Mouse (Mus musculus) liver, postnatal 0 days (tissue): Measurements from ENCODE around the gene Opa3. TPM values are rescaled to one million over a fixed set of nuclear protein-coding genes. Genes with fewer than 3 reads are reported as not detected.

ENCODE experiments used
- ATAC-seq: fragments of 200-750 bp; cut with Nextera tagmentation; 2 replicates; pipeline ENCODE4 v1.8.0; 2017; ENCODE audit warnings: mild to moderate bottlenecking, moderate library complexity
- DNase-seq: peaks from one replicate; pipeline ENCODE4 v3.0.0-alpha.2; 2016
- H3K27ac ChIP-seq: fragments of 300-500 bp; sonication (generic); 2 replicates; pipeline ENCODE4 v1.5.1; 2014; ENCODE audit warnings: antibody characterized with exemption, moderate library complexity, mild to moderate bottlenecking, low read depth
- H3K27me3 ChIP-seq: fragments of 300-500 bp; sonication (generic); 2 replicates; pipeline ENCODE4 v1.6.1; 2014; ENCODE audit warnings: low read length, control low read depth, mixed read lengths; ENCODE audit not compliant: insufficient read depth
- H3K36me3 ChIP-seq: fragments of 300-500 bp; sonication (generic); replicated peaks from 2 replicates; pipeline ENCODE4 v1.6.1; 2014; ENCODE audit warnings: mild to moderate bottlenecking, control low read depth, low read length, moderate library complexity, mixed read lengths; ENCODE audit not compliant: insufficient read depth
- H3K4me1 ChIP-seq: fragments of 300-500 bp; sonication (generic); 2 replicates; pipeline ENCODE4 v1.6.1; 2014; ENCODE audit warnings: antibody characterized with exemption, mild to moderate bottlenecking, control low read depth; ENCODE audit not compliant: insufficient read depth
- H3K4me2 ChIP-seq: fragments of 300-500 bp; sonication (generic); 2 replicates; pipeline ENCODE4 v1.6.1; 2014; ENCODE audit warnings: low read depth, mild to moderate bottlenecking, low read length, moderate library complexity, mixed read lengths
- H3K4me3 ChIP-seq: fragments of 300-500 bp; sonication (generic); 2 replicates; pipeline ENCODE4 v1.5.1; 2014; ENCODE audit warnings: low read depth, low read length
- H3K9ac ChIP-seq: fragments of 300-500 bp; sonication (generic); replicated peaks from 2 replicates; pipeline ENCODE4 v1.6.1; 2014; ENCODE audit warnings: mild to moderate bottlenecking, moderate library complexity
- H3K9me3 ChIP-seq: fragments of 300-500 bp; sonication (generic); 2 replicates; pipeline ENCODE4 v1.6.1; 2016; ENCODE audit warnings: mild to moderate bottlenecking, control low read depth, low read length, mixed read lengths
- CTCF ChIP-seq: sonication (generic); IDR thresholded peaks from 2 replicates; pipeline ENCODE4 v1.5.1; 2016; ENCODE audit warnings: antibody characterized with exemption, low read depth
- EP300 ChIP-seq: IDR thresholded peaks from 2 replicates; pipeline ENCODE4 v1.6.1; 2016; ENCODE audit warnings: antibody characterized with exemption, low read depth, mild to moderate bottlenecking
- WGBS: fragments of 180-500 bp; shearing (Covaris S2); extraction: QIAGEN DNeasy Blood & Tissue Kit; methylation state at CpG from one replicate; pipeline ENCODE4 v1.1.7; 2014; ENCODE audit not compliant: insufficient replicate concordance; 5-methylcytosine and 5-hydroxymethylcytosine counted together
- microRNA counts: library from miRNA; unstranded; fragments of <30 nt; microRNA quantifications from one replicate; lab custom pipeline; 2015
- microRNA-seq: library from miRNA; unstranded; fragments of <30 nt; microRNA quantifications from one replicate; pipeline ENCODE4, GENCODE M21; 2016
- polyA plus RNA-seq: library from polyadenylated mRNA; unstranded; fragments of >200 nt; fragmentation: Nextera tagmentation; extraction: Ambion mirVana; gene quantifications from 2 replicates; pipeline ENCODE4 v1.2.1, GENCODE M21; 2015

Gene Opa3
- polyA plus RNA-seq, 1 experiment from 2014 or later: 9.7 TPM

DNA sequence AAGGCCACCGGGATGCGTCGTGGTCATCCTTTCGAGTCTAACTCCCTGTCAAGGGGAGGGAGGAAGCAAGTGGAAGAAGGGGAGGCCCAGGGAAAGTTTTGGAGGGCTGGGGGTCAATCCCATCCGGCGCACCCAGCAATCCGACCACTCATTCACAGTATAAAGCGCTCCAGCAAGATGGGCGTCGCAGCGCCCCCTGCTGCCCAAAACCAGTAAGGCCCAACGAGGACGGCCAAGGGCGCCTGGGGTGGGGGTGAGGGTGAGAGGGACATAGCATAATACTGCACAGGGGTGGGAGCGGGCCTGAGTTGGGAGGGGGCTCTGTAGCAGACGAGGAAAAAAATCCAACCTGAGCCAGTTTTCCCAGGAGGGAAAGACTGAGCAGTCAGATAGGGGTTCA lies 75.6 kb downstream of the Opa3 start:
- H3K36me3 ChIP-seq: no peaks in the 10 kb centered on the region
- ATAC-seq (no peak), DNase-seq (peak; percentile 88)
- peak overlapping the region; percentile 33; the same call in 1 of the 2 replicates for H3K4me2 ChIP-seq
- no peak overlapping the region; the same call in 1 of the 2 replicates for H3K4me3 ChIP-seq
- peak; percentile 89 for TF ChIP-seq CTCF
- no peak for TF ChIP-seq EP300
- H3K27me3 ChIP-seq: peaks cover 63% of the 10 kb centered on the region
- 2% methylated on average over 16 of the region's 16 CpGs for WGBS
- H3K9ac ChIP-seq: no peak overlapping the region
- no peak overlapping the region for H3K27ac ChIP-seq
- H3K9me3 ChIP-seq: no peaks in the 10 kb centered on the region
- H3K4me1 ChIP-seq: peaks cover 21% of the 10 kb centered on the region

DNA sequence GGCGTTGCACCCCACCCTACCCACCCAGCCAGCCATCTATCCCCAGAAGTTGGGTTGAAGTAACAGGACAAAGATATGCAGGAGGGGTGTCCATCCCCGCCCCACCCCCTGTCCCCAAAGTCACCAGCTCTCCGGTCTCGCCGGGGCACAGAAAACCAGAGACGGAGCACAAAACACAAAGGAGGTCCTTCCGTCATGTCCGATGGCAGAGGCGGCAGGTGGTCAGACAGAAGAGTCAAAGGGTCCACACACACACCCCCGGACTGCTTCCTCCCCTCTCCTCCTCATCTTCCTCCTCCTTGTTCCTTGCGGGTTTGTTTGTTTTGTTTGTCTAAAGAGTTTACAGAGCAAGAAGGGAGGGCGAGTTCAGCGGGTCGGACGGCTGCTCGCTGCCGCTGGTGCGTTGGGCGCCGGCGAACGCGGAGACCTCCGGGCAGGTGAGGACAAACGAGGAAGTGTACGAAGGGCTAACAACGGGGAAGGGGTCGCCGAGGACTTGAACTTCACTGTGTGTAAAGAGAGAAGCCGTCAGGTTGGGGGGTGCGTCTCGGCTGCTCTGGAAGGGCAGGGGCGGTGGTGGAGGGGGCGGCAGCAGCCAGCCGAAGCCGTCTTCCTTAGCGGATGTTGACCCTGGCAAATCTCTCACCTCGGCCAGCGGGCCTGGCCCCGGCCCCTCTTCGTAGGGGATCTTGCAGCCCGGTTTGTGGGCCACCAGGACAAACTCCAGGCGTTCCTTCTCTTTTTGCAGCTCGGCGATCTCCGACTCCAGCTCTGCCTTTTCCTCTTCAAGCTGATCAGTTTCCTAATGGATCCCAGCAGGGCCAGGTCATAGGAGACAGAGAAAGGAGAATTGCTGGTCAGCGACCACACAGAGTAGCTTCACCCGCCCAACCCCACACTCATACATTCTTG lies 76.6 kb downstream of the Opa3 start:
- peaks cover 63% of the 10 kb centered on the region for H3K27me3 ChIP-seq
- H3K9ac ChIP-seq: 0 out of 2 replicates have a peak overlapping the region, but pooled peaks have one; percentile 11
- H3K9me3 ChIP-seq: no peaks in the 10 kb centered on the region
- peaks cover 30% of the 10 kb centered on the region for H3K4me1 ChIP-seq
- 2% methylated on average over 45 of the region's 48 CpGs for WGBS
- TF ChIP-seq CTCF: no peak
- TF ChIP-seq EP300: no peak
- no peaks in the 10 kb centered on the region for H3K36me3 ChIP-seq
- H3K27ac ChIP-seq: no peak overlapping the region
- DNase-seq (no peak), ATAC-seq (no peak)
- peak overlapping the region; percentile 33 for H3K4me3 ChIP-seq
- H3K4me2 ChIP-seq: peak overlapping the region; percentile 64

- 5% methylated on average over 6 of the region's 6 CpGs for WGBS
- H3K4me1 ChIP-seq: peaks cover 31% of the 10 kb centered on the region
These were observed 77.2 kb downstream of the Opa3 start for GRCm38 (mm10) chr7:19305413-19305735.

More at GRCm38 (mm10) chr7:19305413-19305735, 77.2 kb downstream of the Opa3 start:
- Histone ChIP-seq H3K9ac (no peak overlapping the region), H3K4me2 (no peak overlapping the region; the same call in 1 of the 2 replicates), H3K27me3 (peaks cover 63% of the 10 kb centered on the region), H3K36me3 (no peaks in the 10 kb centered on the region), H3K4me3 (no peak overlapping the region), H3K27ac (no peak overlapping the region), H3K9me3 (no peaks in the 10 kb centered on the region)
- TF ChIP-seq EP300 (no peak), CTCF (no peak)
- DNase-seq: no peak
- ATAC-seq: no peak

MicroRNAs encoded within 50 kb of the gene (microRNA counts, 519-probe panel; counts per million panel counts)
- not detected for microRNA mmu-miR-330 (lab: Ali Mortazavi, UCI)

Small RNA genes within 50 kb of the gene (microRNA-seq; reads per million reads assigned to microRNA genes)
- gene Mir330: 240 reads per million, percentile 54 among the genes with 10 or more reads in this experiment

Other genes starting within 250 kb of the Opa3 start
- not detected in 2 replicates for gene Nanos2, start 240.9 kb upstream of the Opa3 start, polyA plus RNA-seq
- gene Mypop, start 237.1 kb upstream of the Opa3 start, polyA plus RNA-seq: 0.39 and 0.55 TPM in 2 replicates
- 6.3 and 8.8 TPM in 2 replicates for gene Irf2bp1, start 224.3 kb upstream of the Opa3 start, polyA plus RNA-seq
- 61.0 and 84.0 TPM in 2 replicates for gene Foxa3, start 204.8 kb upstream of the Opa3 start, polyA plus RNA-seq
- 6.9 and 7.1 TPM in 2 replicates for gene Sympk, start 204.0 kb upstream of the Opa3 start, polyA plus RNA-seq
- gene Rsph6a, start 173.6 kb upstream of the Opa3 start, polyA plus RNA-seq: not detected in 2 replicates
- gene Dmwd, start 152.1 kb upstream of the Opa3 start, polyA plus RNA-seq: 3.2 and 4.6 TPM in 2 replicates
- gene Dmpk, start 144.5 kb upstream of the Opa3 start, polyA plus RNA-seq: 14.2 and 17.6 TPM in 2 replicates
- gene Six5, start 133.7 kb upstream of the Opa3 start, polyA plus RNA-seq: 0.78 and 0.82 TPM in 2 replicates
- gene Gm4969, start 110.0 kb upstream of the Opa3 start, polyA plus RNA-seq: 0.17 TPM in 1 of 2 replicates, not detected in the other
- 3.2 and 3.6 TPM in 2 replicates for gene Fbxo46, start 108.5 kb upstream of the Opa3 start, polyA plus RNA-seq
- 5.2 and 5.8 TPM in 2 replicates for gene Qpctl, start 79.0 kb upstream of the Opa3 start, polyA plus RNA-seq
- 38.9 and 41.0 TPM in 2 replicates for gene Snrpd2, start 78.6 kb upstream of the Opa3 start, polyA plus RNA-seq
- 0.04 TPM in 1 of 2 replicates, not detected in the other for gene Gipr, start 62.2 kb upstream of the Opa3 start, polyA plus RNA-seq
- 3.3 and 3.4 TPM in 2 replicates for gene Eml2, start 51.9 kb upstream of the Opa3 start, polyA plus RNA-seq
- 0.74 and 0.83 TPM in 2 replicates for gene Gpr4, start 15.8 kb upstream of the Opa3 start, polyA plus RNA-seq
- gene Vasp, start 43.5 kb downstream of the Opa3 start, polyA plus RNA-seq: 36.2 and 36.4 TPM in 2 replicates
- 0.15 TPM in 1 of 2 replicates, not detected in the other for gene Ppm1n, start 51.7 kb downstream of the Opa3 start, polyA plus RNA-seq
- 1.5 and 4.6 TPM in 2 replicates for gene Rtn2, start 54.3 kb downstream of the Opa3 start, polyA plus RNA-seq
- gene Fosb, start 81.7 kb downstream of the Opa3 start, polyA plus RNA-seq: 0.06 TPM in 1 of 2 replicates, not detected in the other
- 9.6 and 9.8 TPM in 2 replicates for gene Ercc1, start 116.4 kb downstream of the Opa3 start, polyA plus RNA-seq
- 7.7 and 7.8 TPM in 2 replicates for gene Cd3eap, start 131.1 kb downstream of the Opa3 start, polyA plus RNA-seq
- 0.47 and 0.69 TPM in 2 replicates for gene Ppp1r13l, start 131.4 kb downstream of the Opa3 start, polyA plus RNA-seq
- 3.8 and 4.6 TPM in 2 replicates for gene Ercc2, start 153.7 kb downstream of the Opa3 start, polyA plus RNA-seq
- 0.12 and 0.32 TPM in 2 replicates for gene Klc3, start 175.8 kb downstream of the Opa3 start, polyA plus RNA-seq
- 5.3 and 94.1 TPM in 2 replicates for gene Ckm, start 176.4 kb downstream of the Opa3 start, polyA plus RNA-seq
- 1.8 and 2.0 TPM in 2 replicates for gene Mark4, start 230.5 kb downstream of the Opa3 start, polyA plus RNA-seq
- gene Exoc3l2, start 235.0 kb downstream of the Opa3 start, polyA plus RNA-seq: 1.1 and 1.7 TPM in 2 replicates